Mouse (Mus musculus): ENCODE data around the gene Asic2.

The Asic2 gene

DNA sequence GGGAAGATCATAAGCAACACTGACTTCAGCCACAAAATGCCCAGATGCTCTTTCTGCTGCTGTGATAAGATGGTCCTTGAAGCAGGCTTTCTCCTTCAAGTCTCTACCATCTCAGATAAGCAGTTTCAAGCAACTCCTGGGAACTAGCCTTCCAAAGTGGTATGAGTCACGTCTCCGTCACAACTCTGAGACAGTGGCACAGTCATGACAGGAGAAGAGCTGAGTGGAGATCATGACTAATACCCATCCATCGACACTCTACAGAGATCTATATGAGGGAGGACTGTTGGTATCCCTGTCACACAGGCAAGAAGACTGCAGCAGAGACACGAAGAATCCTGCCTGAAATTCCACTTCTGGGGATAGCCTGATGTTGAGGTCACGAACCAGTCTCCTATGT lies 1049.9 kb downstream of the Asic2 start:
- in situ Hi-C loops (cut with MboI, MseI) = no loop called here

DNA sequence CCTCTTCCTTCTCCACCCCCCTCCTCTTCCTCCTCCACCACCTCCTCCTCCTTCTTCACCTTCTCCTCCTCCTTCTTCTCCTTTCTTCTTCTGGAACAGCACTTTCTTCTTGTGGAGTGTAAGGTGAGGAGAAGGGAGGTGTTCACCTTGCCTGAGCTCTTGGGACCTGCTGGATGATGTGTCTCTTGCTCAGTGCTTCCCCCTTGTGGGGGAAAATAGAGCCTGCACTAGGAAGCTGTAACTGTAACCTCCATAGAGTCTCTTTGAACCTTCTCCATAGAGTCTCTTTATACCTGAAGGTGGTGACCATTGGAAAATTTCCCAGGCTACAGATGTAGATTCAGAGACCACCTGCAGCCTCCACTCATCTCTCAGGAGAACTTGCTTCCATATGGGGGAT lies 1050.6 kb downstream of the Asic2 start:
- in situ Hi-C loops (cut with MboI, MseI) = no loop called here

DNA sequence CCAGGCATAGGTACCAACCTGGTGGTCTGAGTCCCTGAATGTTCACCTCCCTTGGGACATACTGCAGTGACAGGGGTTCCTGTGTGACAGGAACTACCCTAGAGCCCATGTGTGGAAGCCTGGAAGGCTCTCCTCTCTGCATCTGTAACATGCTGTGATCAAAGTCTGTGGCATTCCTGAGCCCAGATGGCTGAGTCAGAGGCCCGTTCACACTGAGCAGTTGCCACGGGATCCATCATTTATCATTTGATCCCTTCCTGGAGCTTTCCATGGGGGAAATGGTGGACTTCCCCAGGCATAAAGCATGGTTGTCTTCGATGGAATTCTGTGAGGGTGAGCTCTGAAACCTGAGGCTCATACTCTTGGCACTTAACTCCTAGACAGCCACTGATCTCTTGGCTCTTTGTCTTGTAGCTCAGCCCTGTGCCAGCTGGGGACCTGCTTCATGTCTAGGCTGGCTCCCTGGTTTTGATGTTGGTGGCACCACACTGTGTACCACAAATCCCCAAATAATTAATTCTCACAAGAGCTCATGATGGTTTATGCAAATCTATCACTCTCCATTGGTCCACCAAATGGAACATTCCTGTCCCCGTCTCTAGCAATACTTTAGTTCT lies 1054.7 kb downstream of the Asic2 start:
- in situ Hi-C loops (cut with MboI, MseI) = no loop called here

DNA sequence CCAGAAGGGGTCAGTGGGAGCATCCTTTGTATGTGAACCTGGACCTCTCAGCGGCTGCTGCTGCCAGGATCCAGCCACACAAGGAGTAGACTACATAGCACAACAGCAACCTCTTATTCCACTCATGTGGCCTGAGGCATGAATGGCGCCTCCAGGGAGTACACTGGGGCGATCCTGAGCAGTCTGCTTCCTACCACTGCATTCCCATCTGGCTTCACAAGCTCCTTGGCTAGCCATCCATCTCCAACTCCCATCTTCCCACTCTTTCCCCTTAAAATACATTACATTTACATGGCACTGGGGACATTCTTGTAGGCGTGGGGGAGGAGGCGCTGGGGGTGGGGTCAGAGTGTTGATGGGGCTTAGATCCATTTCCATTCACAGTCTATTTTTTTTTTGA lies 1055.5 kb downstream of the Asic2 start:
- in situ Hi-C loops (cut with MboI, MseI) = no loop called here

DNA sequence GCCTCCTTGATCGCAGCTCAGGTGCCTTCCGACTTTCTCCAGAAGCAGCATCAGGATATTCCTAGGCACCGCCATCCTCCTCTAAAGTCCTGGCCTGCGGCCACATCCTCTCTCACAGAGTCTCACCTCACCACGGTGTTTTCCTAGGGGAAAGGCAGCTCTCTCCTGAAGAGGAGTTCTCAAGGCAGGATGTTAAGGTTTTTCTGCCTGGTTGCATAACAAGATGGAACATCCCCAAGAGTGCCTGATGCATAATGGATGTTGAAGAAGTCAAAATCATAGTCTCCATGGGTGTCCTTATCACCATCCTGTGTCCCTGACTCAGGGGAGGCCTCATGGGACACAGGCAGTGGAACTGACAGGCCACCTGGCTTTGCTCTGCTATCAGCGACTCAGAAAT lies 1060.4 kb downstream of the Asic2 start:
- in situ Hi-C loops (cut with MboI, MseI) = no loop called here

DNA sequence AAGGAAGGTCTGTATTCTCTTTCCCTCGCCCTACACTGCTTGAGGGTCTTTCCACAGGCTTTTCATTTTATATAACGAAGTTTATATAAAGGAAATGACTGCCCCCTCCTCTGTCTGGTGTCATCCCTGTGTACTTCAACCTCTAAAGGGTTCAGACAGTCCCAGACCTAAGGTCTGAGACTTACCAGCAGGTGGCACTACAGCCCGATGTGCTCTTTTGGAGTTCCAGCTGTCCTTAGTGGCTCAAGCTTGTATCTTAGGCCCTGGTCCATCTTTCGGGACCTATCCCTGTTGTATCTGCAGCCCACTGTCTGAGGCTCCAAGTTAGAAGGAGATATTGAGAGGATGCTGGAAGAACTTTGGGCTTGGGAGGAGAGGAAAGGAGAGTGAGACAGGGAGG lies 1061.8 kb downstream of the Asic2 start:
- in situ Hi-C loops (cut with MboI, MseI) = no loop called here

DNA sequence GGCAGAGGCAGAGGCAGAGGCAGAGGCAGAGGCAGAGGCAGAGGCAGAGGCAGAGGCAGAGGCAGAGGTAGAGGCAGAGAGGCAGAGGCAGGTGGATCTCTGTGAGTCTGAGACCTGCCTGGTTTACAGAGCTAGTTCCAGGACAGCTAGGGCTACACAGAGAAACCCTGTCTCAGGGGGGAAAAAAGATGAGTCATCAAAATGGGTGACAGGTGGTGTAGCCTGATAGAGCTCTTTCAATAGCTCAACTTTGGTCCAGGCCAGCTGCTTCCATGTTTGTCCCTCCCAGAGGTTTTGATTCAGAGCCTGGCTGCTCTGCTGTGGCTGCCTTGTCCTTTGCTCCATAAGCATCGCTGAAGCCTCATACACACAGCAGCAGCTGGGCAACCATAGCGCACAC lies 1063.7 kb downstream of the Asic2 start:
- in situ Hi-C loops (cut with MboI, MseI) = no loop called here

DNA sequence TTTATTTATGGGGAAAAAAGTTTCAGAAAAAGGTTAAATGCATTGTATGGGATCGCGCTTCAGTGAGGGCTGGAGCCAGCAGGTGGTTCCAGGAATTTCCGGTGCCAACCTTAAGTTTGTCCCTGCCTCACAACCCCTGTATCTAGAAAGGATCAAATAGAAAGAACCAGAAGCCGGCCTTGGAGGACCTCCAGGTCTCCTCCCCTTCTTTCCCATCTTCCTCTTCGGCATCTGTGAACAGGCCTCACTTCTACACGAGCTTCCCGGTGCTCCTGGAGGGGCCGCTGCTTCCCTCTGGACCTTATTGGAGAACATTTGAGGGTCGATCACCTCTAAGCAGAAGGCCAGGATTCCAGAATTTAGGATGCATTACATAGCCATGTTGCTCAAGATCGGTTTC lies 1064.8 kb downstream of the Asic2 start:
- in situ Hi-C loops (cut with MboI, MseI) = no loop called here

DNA sequence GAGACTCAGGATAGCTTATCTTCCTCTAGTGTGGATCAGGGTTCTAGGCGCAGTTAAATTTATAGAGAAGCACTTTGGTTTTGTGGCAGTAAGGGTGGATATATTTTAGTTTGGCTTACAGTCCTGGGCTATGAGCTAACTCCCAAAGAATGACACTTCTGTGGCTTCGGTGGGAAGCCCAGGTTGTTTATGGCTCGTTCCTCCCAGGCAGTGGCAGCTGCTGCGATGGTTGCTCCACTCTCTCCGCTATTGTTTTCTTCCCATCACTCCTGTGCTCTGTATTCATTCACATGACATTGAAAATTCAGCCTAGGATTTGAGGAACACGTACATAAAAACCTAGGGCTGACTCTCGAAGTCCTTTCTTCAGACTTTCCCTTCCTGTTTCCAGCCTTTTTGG lies 1065.6 kb downstream of the Asic2 start:
- in situ Hi-C loops (cut with MboI, MseI) = no loop called here

DNA sequence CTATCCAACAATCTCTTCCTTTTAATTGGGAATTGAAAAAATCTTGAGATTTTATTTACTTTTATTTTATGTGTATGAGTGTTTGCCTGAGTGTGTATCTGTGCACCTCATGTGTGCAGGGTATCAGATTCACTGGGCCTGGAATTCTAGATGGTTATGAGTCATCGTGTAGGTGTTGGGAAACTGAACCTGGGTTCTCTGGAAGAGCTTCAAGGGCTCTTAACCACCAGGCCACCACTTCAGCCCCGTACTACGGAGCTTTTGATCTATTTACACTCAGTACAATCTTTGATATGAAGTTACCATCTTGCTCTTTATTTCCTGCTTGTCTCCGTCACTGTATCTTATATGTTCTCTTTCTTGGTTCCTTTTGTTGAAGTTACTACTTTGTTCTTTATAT lies 1067.7 kb downstream of the Asic2 start:
- in situ Hi-C loops (cut with MboI, MseI) = no loop called here

DNA sequence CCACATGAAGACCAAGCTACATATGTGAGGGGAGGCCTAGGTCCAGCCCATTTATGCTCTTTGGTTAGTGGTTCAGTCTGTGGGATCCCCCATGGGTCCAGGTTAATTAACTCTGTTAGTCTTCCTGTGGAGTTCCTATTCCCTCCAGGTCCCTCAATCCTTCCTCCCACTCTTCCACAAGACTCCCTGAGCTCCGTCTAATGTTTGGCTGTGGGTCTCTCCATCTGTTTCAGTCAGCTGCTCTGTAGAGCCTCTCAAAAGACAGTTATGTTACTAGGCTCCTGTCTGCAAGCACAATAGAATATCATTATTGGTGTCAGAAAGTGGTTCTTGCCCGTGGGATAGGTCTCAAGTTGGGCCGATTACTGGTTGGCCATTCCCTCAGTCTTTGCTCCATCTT lies 1072.4 kb downstream of the Asic2 start:
- in situ Hi-C loops (cut with MboI, MseI) = no loop called here

DNA sequence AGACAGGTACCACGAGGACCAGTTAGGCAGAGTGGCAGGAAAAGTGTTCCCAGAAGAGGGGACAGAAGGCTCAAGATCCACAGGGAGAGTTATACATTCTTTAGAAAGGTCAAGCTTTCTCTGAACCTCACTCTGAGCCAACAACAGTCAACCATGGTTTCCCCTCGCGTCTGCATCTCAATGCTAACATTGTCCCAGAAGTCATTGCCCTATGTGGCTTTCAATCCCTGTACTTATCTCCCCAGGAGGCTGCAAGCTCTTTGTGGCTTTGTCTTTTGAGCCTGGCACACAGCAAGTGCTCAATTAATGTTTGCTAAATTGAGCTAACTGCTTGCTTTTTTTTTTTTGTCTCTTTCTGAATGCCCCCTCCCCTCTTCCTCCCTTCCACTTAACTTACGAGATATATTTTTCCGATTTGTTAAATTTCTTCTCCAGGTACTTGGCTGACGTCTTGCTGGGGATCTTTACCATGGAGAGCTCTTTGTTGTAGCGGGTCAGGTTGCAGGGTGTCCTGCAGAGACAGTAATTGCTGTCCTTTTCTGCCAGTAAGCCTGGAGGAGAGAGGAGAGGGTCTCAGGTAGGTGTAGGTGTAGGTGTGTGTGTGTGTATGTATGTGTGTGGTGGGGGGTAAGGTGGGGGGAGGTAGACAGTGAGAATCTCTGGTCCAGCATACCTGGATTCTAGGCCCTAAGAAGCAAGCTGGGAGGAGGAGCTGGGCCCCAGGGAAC lies 1078.8 kb downstream of the Asic2 start:
- in situ Hi-C loops (cut with MboI, MseI) = no loop called here

DNA sequence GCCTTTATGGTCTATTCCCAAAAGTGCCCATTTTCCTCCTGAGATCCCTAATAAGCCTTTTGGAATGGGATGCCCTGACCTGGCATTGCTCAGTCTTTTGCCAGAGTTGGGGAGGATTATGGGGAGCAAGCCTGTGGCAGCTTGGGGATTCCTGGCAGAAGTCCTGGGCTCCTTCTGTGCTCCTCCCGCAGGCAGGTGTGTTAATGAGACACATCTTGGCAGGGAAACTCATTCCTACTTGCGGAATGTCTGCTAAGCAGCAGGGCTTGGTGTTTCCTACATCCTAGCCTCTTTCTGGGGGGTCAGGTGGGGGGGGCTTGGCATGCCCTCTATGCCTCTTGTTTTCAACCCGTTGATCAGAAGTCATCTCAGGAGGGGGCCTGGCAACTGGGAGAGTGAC lies 1081.2 kb downstream of the Asic2 start:
- in situ Hi-C loops (cut with MboI, MseI) = no loop called here

DNA sequence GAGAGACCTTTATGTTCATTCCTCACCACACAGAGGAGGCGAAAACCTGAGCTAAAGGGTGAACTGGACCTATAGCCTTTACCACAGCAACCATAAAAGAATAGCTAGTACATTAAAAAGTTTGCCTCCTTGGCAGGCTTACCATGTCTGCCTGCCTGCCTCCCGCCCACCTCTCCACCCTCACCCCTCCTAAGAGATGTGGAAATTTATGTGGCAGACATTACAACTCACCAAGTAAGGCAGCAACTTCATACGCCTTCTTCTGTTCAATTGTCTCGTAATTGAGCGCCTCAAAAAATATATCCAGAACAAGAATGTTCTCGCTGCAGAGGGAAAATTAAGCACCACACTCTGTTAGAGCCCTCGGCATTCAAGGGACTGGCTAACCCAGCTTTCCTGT lies 1081.9 kb downstream of the Asic2 start:
- in situ Hi-C loops (cut with MboI, MseI) = no loop called here

DNA sequence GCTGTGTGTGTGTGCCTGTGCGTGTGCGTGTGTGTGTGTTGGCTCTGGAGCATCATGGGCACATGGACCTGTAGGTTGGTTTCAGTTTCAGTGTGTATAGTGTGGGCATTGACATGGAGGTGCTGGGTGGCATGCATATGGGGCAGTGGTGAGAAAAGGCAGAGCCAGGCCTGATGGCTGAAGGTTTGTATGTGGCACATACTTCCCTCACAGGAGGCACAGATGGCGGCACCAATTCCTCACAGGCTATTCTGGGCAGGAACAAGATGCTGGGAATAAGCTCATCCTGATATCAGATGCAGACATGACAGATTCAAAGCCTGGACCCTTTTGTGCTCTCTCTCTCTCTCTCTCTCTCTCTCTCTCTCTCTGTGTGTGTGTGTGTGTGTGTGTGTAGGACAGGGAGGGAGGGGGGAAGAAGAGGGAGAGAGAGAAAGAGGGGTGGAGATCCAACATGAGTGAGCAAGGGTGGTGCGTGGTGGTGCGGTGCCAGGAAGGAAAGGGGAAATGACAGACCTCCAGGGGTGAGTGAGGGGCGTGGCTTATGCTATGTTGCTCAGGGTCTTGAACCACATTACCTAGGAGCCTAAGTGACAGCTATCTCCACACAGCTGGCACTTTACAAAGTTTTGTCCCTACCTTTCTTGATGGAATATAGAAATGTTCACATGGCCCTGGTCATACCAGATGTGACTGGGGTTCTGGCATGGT lies 1083.6 kb downstream of the Asic2 start:
- in situ Hi-C loops (cut with MboI, MseI) = no loop called here

DNA sequence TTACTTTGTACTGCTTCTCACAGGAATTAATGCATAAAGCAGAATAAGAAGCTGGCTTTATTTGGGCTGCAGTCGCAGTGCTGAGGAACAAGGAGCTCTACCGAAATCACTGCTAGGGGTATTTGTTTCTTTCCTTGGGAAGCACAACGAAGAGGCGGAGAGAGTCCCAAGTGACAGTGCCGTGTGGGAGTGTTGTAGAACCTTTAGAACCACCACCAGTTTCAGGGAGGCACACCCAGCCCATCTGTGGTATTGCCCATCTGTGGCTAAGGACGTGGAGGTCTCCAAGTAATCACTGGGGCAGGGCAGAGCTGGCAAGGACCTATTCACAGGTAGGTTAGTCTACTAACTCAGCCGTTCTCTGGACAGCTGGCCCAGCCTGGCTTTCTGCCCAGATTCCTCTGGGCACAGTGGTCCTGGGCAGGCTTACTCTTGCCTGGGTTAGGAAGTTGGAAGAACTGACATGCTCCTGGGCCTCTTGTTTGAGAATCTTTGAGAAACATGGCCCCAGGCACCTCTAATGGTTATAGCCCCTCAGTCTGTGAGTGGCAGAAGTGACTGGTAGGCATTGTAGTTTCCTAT lies 1085.9 kb downstream of the Asic2 start:
- in situ Hi-C loops (cut with MboI, MseI) = no loop called here

DNA sequence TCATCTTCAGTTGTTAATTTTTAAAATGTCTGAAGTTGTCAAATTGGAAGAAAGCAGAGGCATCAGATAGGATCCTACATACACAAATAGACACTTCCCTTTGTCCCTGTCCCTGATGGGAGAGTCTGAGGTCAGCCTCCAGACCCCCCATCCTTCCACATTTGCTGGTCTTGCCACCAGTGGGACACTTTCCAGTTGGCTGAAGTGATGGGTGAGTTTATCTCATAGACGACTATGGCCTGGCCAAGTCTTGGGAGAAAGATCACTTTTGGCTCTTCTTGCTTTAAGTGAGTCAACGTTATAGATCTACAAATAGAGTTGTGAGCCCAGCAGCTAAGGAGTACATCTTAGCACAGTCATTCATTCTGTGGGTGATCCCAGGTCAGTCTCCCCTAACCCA lies 1090.2 kb downstream of the Asic2 start:
- in situ Hi-C loops (cut with MboI, MseI) = no loop called here

DNA sequence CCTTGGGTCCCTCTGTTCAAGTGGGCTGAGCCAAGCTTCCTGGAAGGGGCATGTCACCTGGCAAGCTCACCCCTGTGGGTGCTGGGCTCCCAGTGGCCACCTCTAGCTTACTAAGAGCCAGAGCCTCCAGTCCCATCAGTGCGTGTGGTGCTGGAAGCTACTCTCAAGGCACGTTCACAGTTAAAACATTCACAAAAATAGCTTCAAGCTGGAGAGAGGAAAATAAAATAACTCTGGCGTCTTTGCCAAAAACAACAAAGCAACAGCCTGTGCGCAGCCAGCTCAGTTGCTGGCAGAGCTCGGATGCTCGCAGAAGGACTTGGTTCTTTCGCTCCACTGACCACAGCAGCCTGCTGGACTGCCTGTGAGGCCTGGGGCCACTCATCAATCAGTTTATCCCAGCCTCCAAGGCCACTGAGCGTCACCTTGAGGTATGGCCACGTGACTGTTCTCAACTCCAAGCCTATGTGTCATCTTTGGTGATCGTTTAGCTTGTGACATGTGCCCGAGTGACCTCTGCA lies 1091.1 kb downstream of the Asic2 start:
- in situ Hi-C loops (cut with MboI, MseI) = no loop called here

DNA sequence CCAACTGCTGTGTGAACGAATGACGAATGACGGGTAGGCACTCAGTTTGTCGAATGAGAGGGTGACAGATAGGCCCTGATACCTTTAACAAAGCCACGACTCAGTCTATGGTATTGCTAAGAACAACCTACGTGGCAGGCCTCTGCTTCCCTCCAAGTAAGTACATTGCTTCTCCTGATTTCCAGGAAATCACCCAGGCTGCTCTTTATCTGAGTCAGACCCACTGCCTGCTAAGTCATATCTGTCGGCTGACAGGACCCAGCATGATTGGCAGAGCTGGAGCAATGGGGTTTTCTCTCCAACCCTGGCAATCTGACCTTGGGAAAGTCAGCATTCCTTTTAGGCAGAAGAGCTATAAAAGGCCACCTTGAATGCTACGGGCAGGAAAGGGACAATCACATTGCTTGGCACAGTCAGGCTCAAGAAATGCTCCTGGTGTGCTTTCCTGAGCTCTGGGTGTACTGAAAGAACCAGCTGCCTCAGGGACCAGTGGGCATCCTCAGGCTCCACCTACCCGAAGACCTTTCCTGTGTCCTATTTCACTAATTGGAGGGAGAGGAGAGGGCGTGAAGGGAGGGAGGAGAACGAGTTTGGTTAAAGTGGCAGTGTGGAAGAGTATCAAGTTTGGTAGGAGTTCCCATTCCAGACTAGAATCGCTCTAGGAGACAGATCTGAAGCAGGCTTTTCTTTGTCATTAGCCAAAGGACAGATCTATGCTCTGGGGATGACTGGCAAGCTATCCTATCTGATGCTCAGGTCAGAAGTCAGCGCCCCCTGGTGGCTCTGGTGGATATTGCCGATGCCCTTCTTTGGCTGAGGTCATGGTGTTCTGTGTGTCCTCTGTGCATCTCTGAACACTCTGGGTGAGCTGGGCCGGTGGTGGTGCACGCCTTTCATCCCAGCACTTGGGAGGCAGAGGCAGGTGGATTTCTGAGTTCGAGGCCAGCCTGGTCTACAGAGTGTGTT lies 1095.5 kb downstream of the Asic2 start:
- in situ Hi-C loops (cut with MboI, MseI) = no loop called here

DNA sequence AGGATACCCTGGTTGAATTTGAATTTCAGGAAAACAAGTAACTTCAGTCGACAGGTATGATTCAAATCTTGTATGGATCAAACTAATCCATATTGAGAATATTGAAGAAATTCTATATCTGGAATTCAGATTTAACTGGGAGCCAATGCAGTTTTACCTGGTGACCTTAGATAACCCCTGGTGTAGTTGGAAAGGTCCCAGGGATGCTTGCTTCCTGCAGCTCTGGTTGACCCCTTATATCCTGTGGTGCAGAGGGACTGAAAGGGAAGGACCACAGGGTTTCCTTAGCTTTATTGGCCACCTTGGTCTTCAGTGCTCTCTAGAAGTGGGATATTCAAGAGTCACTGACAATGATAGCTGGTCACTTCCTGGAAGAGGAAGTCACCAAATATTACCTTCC lies 1100.2 kb downstream of the Asic2 start:
- in situ Hi-C loops (cut with MboI, MseI) = no loop called here

DNA sequence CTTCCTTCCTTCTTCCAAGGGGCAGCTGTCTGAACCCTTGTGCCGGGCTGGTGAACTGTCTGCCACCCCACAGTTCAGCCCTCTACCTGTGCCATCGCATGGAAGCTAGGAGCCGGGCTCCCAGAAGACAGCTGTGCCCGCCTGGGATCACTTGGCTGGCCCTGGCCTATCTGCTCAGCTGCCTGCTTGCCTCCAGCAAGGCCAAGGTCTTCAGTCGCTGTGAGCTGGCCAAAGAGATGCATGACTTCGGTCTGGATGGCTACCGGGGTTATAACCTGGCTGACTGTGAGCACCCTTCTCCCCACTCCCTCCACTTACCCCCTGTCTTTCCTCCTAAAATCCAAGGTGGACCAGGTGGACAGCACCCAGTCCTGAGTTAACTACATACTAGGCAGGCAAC lies 1105.3 kb downstream of the Asic2 start:
- in situ Hi-C loops (cut with MboI, MseI) = no loop called here

Measured in T-helper 17 cell (primary cell).